Mouse (Mus musculus) liver, embryonic 18 days (tissue): ENCODE results near the gene Dlg5. TPM values are rescaled to one million over a fixed set of nuclear protein-coding genes. Genes with fewer than 3 reads are reported as not detected.

Experiments used
- polyA plus RNA-seq: library from polyadenylated mRNA; depleted of rRNA; stranded (reverse); fragments of >200 nt; gene quantifications from 2 replicates; pipeline ENCODE4 v1.2.3, GENCODE M21; 2012; rRNA removed

Gene Dlg5
- polyA plus RNA-seq, result 1.8 and 2.3 TPM in 2 replicates

DNA sequence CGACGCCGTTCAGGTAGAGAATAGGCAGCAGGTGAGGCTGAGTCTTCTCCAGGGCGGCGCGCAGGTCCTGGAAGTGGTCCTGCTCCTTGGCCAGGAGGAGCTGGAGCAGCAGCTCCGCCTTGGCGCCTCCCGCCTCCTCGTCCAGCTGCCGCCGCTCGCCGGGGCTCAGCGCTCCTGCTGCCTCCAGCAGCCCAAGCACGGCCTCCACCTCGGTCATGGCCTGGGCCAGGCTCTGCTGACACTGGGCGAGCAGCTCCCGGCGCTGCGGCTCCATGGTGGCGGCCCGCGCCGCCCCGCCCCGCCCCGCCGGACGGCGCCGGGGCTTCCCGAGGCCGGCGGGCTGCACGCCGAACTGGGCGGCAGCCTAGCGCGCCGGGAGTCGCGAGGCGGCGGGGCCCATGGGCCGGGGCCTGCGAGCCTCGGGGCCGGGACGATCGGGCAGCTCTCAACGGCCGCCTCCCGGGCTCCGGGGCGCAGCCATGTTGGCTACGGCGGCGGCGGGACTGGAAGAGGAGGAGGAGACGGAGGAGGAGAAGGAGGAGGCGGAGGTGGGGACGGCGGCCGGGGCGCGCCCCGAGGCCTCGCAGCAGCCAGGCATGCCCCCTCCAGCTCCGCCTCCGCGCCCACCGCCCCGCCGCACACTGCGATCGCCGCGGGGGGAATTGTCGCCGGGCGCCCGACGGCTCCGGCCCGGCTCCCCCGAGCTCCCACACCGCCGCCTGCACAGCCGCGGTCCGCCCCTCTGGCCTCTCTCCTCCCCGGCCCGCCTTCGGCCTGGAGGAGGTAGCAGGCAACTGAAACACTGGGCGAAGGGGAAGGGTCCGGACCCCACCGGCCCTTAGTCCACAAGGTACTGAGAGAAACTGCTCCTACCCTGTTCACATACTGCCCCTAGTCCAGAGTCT lies at the start of gene Dlg5:
Gene Dlg5 (minus strand): TSS at position 744 of the 905 bp plus-strand sequence.

DNA sequence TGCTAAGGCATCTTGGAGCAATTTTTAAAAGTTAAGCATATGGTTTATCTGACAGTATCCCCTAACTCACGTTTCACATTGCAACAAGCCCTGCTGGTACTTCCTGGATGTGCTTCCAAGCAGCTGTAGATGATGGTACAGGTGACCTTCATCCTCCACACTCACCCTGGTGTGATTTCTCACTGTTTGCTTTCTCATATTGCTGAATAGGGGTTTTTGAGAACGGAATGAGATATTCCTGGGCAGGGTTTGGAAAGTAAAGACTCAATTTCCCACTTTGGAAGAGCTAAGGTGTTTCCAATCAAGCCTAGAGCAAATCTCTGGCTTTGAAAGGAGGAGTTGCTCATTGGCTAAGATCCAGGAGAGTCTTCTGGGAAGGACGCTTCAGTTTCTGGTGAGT lies 47.2 kb upstream of the Dlg5 start, which contains the start of gene E330034G19Rik:
Gene E330034G19Rik (plus strand): TSS at position 301 of the 400 bp plus-strand sequence.

Other genes starting within 250 kb of the Dlg5 start
- gene Kcnma1, start 231.4 kb downstream of the Dlg5 start, polyA plus RNA-seq, result 0.02 and 0.03 TPM in 2 replicates
- gene E330034G19Rik, start 47.3 kb upstream of the Dlg5 start, polyA plus RNA-seq, result not detected in 2 replicates
- gene Polr3a, start 241.1 kb upstream of the Dlg5 start, polyA plus RNA-seq, result 3.4 and 4.9 TPM in 2 replicates
- 1,833 and 1,942 TPM in 2 replicates for gene Rps24, start 241.2 kb upstream of the Dlg5 start, polyA plus RNA-seq